Mouse (Mus musculus) thymus, adult 2 months (tissue): ENCODE results near the gene Gm5134.

Experiments used
- CTCF ChIP-seq: fragments of 200-500 bp; IDR thresholded peaks from 2 replicates; pipeline ENCODE4 v1.5.1; 2012; ENCODE audit warnings: mild to moderate bottlenecking, control low read depth, low read length, moderate library complexity, borderline replicate concordance; ENCODE audit not compliant: control insufficient read depth, poor library complexity, insufficient read depth; ENCODE audit errors: extremely low read depth
- POLR2A ChIP-seq: fragments of 200-500 bp; IDR thresholded peaks from 2 replicates; pipeline ENCODE4 v1.6.1; 2012; ENCODE audit warnings: mild to moderate bottlenecking, low read length, control low read depth, moderate library complexity; ENCODE audit not compliant: control insufficient read depth, poor library complexity, insufficient read depth; ENCODE audit errors: extremely low read depth

DNA sequence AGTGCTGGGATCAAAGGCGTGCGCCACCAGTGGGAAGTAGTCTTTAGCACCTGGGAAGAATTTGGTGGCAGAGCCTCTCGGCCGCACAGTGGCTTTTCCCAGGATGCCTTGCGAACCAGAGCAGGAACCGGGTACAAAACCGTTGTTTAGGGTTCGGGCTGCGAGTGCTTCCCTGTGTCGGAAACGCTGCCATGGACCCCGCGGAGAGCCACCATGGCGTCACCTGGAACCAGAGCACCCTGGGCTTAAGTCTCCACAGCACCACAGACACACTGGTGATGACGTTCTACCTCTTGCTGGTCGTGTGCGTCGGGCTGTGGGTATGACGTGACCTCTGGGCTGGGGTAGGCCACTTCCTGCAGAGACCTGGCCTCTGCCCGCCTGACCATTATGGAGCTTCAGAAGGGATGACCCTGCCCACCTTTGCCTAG lies at the start of gene Gm5134:
- TF ChIP-seq CTCF (no peak), POLR2A (no peak)
